Mouse (Mus musculus) lung, postnatal 0 days (tissue): ENCODE data around the gene Lrriq4. TPM values are rescaled to one million over a fixed set of nuclear protein-coding genes. Genes with fewer than 3 reads are reported as not detected.

Source experiments
- ATAC-seq: fragments of 200-750 bp; cut with Nextera tagmentation; 2 replicates; pipeline ENCODE4 v1.8.0; 2017; ENCODE audit warnings: moderate library complexity
- DNase-seq: peaks from one replicate; pipeline ENCODE4 v3.0.0-alpha.2; 2016; ENCODE audit warnings: low spot score
- H3K27ac ChIP-seq: fragments of 300-500 bp; sonication (generic); 2 replicates; pipeline ENCODE4 v1.5.1; 2014; ENCODE audit warnings: antibody characterized with exemption, mild to moderate bottlenecking, low read length, mixed read lengths
- H3K27me3 ChIP-seq: fragments of 300-500 bp; sonication (generic); replicated peaks from 2 replicates; pipeline ENCODE4 v1.6.1; 2014; ENCODE audit warnings: low read length, mixed read lengths; ENCODE audit not compliant: insufficient read depth
- H3K36me3 ChIP-seq: fragments of 300-500 bp; sonication (generic); 2 replicates; pipeline ENCODE4 v1.6.1; 2014; ENCODE audit warnings: low read length, mixed read lengths; ENCODE audit not compliant: insufficient read depth
- H3K4me1 ChIP-seq: fragments of 300-500 bp; sonication (generic); 2 replicates; pipeline ENCODE4 v1.6.1; 2014; ENCODE audit warnings: antibody characterized with exemption, low read depth, low read length, mixed read lengths; ENCODE audit not compliant: insufficient read depth
- H3K4me2 ChIP-seq: fragments of 300-500 bp; sonication (generic); replicated peaks from 2 replicates; pipeline ENCODE4 v1.6.1; 2014; ENCODE audit warnings: low read depth, mild to moderate bottlenecking, low read length, moderate library complexity, mixed read lengths
- H3K4me3 ChIP-seq: fragments of 300-500 bp; sonication (generic); 2 replicates; pipeline ENCODE4 v1.5.1; 2014; ENCODE audit warnings: low read depth, low read length
- H3K9ac ChIP-seq: fragments of 300-500 bp; sonication (generic); replicated peaks from 2 replicates; pipeline ENCODE4 v1.6.1; 2014; ENCODE audit warnings: low read depth, mild to moderate bottlenecking
- H3K9me3 ChIP-seq: fragments of 300-500 bp; sonication (generic); 2 replicates; pipeline ENCODE4 v1.6.1; 2016; ENCODE audit warnings: low read length, mixed read lengths
- CTCF ChIP-seq: IDR thresholded peaks from 2 replicates; pipeline ENCODE4 v1.5.1; 2016; ENCODE audit warnings: antibody characterized with exemption, mild to moderate bottlenecking
- EP300 ChIP-seq: IDR thresholded peaks from 2 replicates; pipeline ENCODE4 v1.6.1; 2016; ENCODE audit warnings: antibody characterized with exemption, mild to moderate bottlenecking, control low read depth
- WGBS: fragments of 180-500 bp; shearing (Covaris S2); extraction: QIAGEN DNeasy Blood & Tissue Kit; methylation state at CpG from one replicate; pipeline ENCODE4 v1.1.7; 2014; 5-methylcytosine and 5-hydroxymethylcytosine counted together
- polyA plus RNA-seq: library from polyadenylated mRNA; unstranded; fragments of >200 nt; fragmentation: Nextera tagmentation; extraction: Ambion mirVana; gene quantifications from 2 replicates; pipeline ENCODE4 v1.2.1, GENCODE M21; 2015

The Lrriq4 gene
- polyA plus RNA-seq, 1 experiment from 2014 or later = not detected

DNA sequence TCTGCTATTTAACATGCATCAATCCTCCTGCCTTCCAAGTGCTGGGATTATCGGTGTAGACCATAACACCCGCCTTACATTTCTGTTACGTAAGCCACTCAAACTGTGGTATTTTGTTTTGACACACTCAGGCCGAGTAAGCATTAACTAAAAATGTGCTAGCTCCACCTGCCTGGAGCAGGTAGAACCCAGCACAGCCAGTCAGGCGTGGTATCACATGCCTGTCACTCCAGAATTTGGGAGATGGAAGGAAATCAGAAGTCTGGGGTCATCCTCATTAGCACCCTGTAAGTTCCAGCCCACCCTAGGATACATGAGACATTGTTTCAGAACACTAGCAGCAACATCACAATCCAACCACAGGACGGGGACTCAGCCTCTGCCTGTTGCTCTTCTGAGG is 65.9 kb downstream of the Lrriq4 start:
- no peaks in the 10 kb centered on the region for H3K27me3 ChIP-seq
- H3K9me3 ChIP-seq = no peaks in the 10 kb centered on the region
- DNase-seq = no peak
- 63% methylated on average over 6 of the region's 6 CpGs for WGBS
- ATAC-seq = no peak
- no peak overlapping the region for H3K9ac ChIP-seq
- no peaks in the 10 kb centered on the region for H3K4me1 ChIP-seq
- TF ChIP-seq EP300 (no peak), CTCF (no peak)
- H3K36me3 ChIP-seq = no peaks in the 10 kb centered on the region
- H3K4me3 ChIP-seq = no peak overlapping the region
- no peak overlapping the region for H3K27ac ChIP-seq
- no peak overlapping the region for H3K4me2 ChIP-seq

DNA sequence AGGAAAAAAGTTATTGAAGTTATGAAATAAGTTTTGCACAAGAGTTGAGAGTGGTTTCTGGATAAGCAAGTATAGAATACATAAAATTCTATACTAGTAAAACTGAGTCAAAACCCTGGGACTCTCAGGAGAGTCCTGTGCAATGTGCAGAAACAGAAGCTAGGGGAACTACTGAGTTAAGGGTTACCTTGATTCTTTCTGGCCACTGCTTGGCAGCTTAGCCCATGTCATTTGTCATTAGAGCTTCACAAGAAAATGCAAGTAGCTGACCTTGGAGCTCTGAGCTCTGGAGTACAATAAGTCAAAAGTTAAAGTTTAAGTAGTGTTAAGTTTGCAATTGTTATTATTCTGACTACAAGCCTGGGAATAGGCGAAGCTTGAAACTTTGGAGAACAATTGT is 69.0 kb downstream of the Lrriq4 start:
- no peaks in the 10 kb centered on the region for H3K36me3 ChIP-seq
- no peaks in the 10 kb centered on the region for H3K9me3 ChIP-seq
- no peak for ATAC-seq
- no peak overlapping the region for H3K4me3 ChIP-seq
- no peak for DNase-seq
- TF ChIP-seq EP300 (no peak), CTCF (peak; percentile 25)
- H3K9ac ChIP-seq = no peak overlapping the region
- no peak overlapping the region for H3K27ac ChIP-seq
- H3K27me3 ChIP-seq = no peaks in the 10 kb centered on the region
- 82% methylated on average over 1 of the region's 1 CpGs for WGBS
- no peak overlapping the region for H3K4me2 ChIP-seq
- no peaks in the 10 kb centered on the region for H3K4me1 ChIP-seq

DNA sequence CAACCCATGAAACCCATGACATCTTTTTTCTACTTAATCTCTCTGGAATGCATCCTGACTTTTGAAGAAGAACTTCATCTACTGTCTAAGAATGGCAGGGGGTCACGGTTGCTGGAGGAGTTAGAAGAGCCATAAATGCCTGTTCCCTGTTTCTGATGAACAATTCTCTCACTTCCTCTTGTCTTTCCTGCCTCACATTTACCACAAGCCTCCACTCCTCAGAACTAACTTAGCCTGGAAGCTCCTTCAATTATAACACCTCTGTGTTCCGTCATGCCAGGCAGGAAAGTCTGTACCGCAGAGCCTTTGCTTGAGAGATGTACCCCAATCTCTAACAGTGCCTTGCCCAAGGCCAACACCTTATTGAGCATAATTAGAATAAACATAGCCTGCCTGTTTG is 74.3 kb downstream of the Lrriq4 start:
- Histone ChIP-seq H3K4me2 (no peak overlapping the region), H3K27me3 (no peaks in the 10 kb centered on the region), H3K4me1 (no peaks in the 10 kb centered on the region), H3K9ac (no peak overlapping the region), H3K9me3 (no peaks in the 10 kb centered on the region), H3K27ac (no peak overlapping the region), H3K4me3 (no peak overlapping the region), H3K36me3 (no peaks in the 10 kb centered on the region)
- no peak for TF ChIP-seq EP300
- no peak for TF ChIP-seq CTCF
- ATAC-seq (no peak), DNase-seq (no peak)
- WGBS = 77% methylated on average over 3 of the region's 3 CpGs

Other genes starting within 250 kb of the Lrriq4 start
- gene Mecom, start 96.5 kb upstream of the Lrriq4 start, polyA plus RNA-seq = 22.4 and 29.5 TPM in 2 replicates
- not detected in 2 replicates for gene Actrt3, start 44.6 kb upstream of the Lrriq4 start, polyA plus RNA-seq
- gene Mynn, start 42.4 kb upstream of the Lrriq4 start, polyA plus RNA-seq = 17.0 and 19.9 TPM in 2 replicates
- gene Lrrc34, start 3.4 kb downstream of the Lrriq4 start, polyA plus RNA-seq = 7.9 and 9.6 TPM in 2 replicates
- 0.17 and 0.55 TPM in 2 replicates for gene Lrrc31, start 55.3 kb downstream of the Lrriq4 start, polyA plus RNA-seq
- not detected in 2 replicates for gene Samd7, start 101.8 kb downstream of the Lrriq4 start, polyA plus RNA-seq
- gene Sec62, start 148.4 kb downstream of the Lrriq4 start, polyA plus RNA-seq = 145 and 152 TPM in 2 replicates
- 5.5 and 6.7 TPM in 2 replicates for gene Gpr160, start 211.4 kb downstream of the Lrriq4 start, polyA plus RNA-seq